Mouse (Mus musculus): ENCODE measurements around the gene Gde1.

DNA sequence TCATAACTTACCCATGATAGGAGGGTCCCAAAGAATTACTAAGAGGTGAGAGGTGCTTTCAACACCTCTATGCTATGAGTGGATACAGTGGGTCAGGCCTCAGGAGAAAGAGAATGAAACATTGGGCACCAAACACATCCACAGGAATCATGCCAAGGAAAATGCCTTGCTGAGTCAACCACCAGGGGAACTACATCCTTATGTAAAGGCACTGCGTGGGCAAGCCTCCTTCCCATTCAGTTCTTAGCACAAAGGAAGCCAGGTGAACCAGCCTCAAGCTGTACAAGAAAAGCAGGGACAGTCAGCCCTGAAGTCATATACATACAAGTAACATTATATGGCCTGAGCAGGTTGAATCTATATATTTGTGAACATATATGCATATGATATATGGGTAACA, 54.7 kb downstream of the Gde1 start:
- no peak for TF ChIP-seq CTCF (IDR thresholded peaks at IDR 0.05)
- TF ChIP-seq EP300 (IDR thresholded peaks at IDR 0.05), result no peak

Measured in lung, postnatal 0 days (tissue).